Mouse (Mus musculus): ENCODE measurements around the gene Gm10139. TPM values are rescaled to one million over a fixed set of nuclear protein-coding genes. Genes with fewer than 3 reads are reported as not detected.
"Not testable (repeated sequence)": the region's sequence is repeated elsewhere in the genome, so short reads cannot be mapped to it uniquely, and the experiment has no call there.

The Gm10139 gene
- polyA plus RNA-seq (2015; fragmentation: Nextera tagmentation; extraction: Ambion mirVana): not detected in 2 replicates

DNA sequence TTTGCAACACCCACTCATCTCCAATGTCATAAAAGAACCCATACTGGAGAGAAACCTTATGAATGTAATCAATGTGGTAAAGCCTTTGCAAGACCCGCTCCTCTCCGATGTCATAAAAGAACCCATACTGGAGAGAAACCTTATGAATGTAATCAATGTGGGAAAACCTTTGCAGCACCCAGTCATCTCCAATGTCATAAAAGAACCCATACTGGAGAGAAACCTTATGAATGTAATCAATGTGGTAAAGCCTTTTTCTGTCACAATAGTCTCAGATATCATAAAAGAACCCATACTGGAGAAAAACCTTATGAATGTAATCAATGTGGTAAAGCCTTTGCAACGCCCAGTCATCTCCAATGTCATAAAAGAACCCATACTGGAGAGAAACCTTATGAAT lies at the start of gene Gm10139:
Gene Gm10139, plus strand, starts transcription at position 301 of the 400 bp plus-strand sequence.
- not testable (repeated sequence) for H3K36me3 ChIP-seq (ENCODE audit: control insufficient read depth, insufficient read depth, low read length); H3K4me1 ChIP-seq (ENCODE audit: control insufficient read depth, insufficient read depth, low read depth, low read length); H3K27me3 ChIP-seq (replicated peaks; ENCODE audit: control insufficient read depth, insufficient read depth, low read length); H3K27ac ChIP-seq (ENCODE audit: low read depth, low read length); H3K9ac ChIP-seq (ENCODE audit: low read depth, low read length); H3K9me3 ChIP-seq (ENCODE audit: control insufficient read depth, low read length); H3K4me2 ChIP-seq (ENCODE audit: low read length); ATAC-seq; H3K4me3 ChIP-seq (ENCODE audit: low read length)
- 56% methylated on average over 1 of the region's 3 CpGs for WGBS

- not testable (repeated sequence) for H3K4me1 ChIP-seq (ENCODE audit: control insufficient read depth, insufficient read depth, low read depth, low read length); H3K9me3 ChIP-seq (ENCODE audit: control insufficient read depth, low read length); H3K9ac ChIP-seq (ENCODE audit: low read depth, low read length); ATAC-seq; H3K27me3 ChIP-seq (replicated peaks; ENCODE audit: control insufficient read depth, insufficient read depth, low read length); H3K4me3 ChIP-seq (ENCODE audit: low read length); H3K4me2 ChIP-seq (ENCODE audit: low read length); H3K36me3 ChIP-seq (ENCODE audit: control insufficient read depth, insufficient read depth, low read length); H3K27ac ChIP-seq (ENCODE audit: low read depth, low read length)
- whole genome bisulfite sequencing: 73% methylated on average over 4 of the region's 4 CpGs
These were observed 45.2 kb downstream of the Gm10139 start for GRCm38 (mm10) chr13:65557636-65558035.

Other genes with a start within 250 kb of the Gm10139 start
- gene Zfp369, start 233.9 kb upstream of the Gm10139 start, polyA plus RNA-seq (2015; fragmentation: Nextera tagmentation; extraction: Ambion mirVana): 13.2 and 14.0 TPM in 2 replicates

All from hindbrain, embryonic 16.5 days (tissue).